Mouse (Mus musculus): Measurements from ENCODE around the gene Pinlyp.

Pinlyp gene

GRCm38 (mm10) chr7:24563191-24563836, 17.4 kb upstream of the Pinlyp start:
- in situ Hi-C loops (cut with MboI): no loop called here

GRCm38 (mm10) chr7:24561450-24561849, 15.5 kb upstream of the Pinlyp start:
- in situ Hi-C loops (cut with MboI): no loop called here

GRCm38 (mm10) chr7:24555786-24556185, 9.9 kb upstream of the Pinlyp start:
- in situ Hi-C loops (cut with MboI): no loop called here

- in situ Hi-C loops (cut with MboI): no loop called here
Measured at GRCm38 (mm10) chr7:24551985-24552759, 6.3 kb upstream of the Pinlyp start.

- in situ Hi-C loops (cut with MboI): no loop called here
Measured at GRCm38 (mm10) chr7:24547534-24548036, 1.7 kb upstream of the Pinlyp start.

GRCm38 (mm10) chr7:24546634-24547389, 894 bp upstream of the Pinlyp start:
- in situ Hi-C loops (cut with MboI): no loop called here

GRCm38 (mm10) chr7:24544506-24544905, 1.4 kb downstream of the Pinlyp start:
- in situ Hi-C loops (cut with MboI): no loop called here

- in situ Hi-C loops (cut with MboI): no loop called here
Measured at GRCm38 (mm10) chr7:24539686-24540085, 6.2 kb downstream of the Pinlyp start.

- in situ Hi-C loops (cut with MboI): no loop called here
Measured at GRCm38 (mm10) chr7:24538701-24539100, 7.2 kb downstream of the Pinlyp start.

- in situ Hi-C loops (cut with MboI): no loop called here
Measured at GRCm38 (mm10) chr7:24538154-24538553, 7.8 kb downstream of the Pinlyp start.

GRCm38 (mm10) chr7:24537591-24537990, 8.3 kb downstream of the Pinlyp start:
- in situ Hi-C loops (cut with MboI): no loop called here

- in situ Hi-C loops (cut with MboI): no loop called here
Measured at GRCm38 (mm10) chr7:24537081-24537480, 8.8 kb downstream of the Pinlyp start.

GRCm38 (mm10) chr7:24534301-24534700, 11.6 kb downstream of the Pinlyp start:
- in situ Hi-C loops (cut with MboI): no loop called here

- in situ Hi-C loops (cut with MboI): no loop called here
Measured at GRCm38 (mm10) chr7:24533806-24534205, 12.1 kb downstream of the Pinlyp start.

GRCm38 (mm10) chr7:24533031-24533571, 12.8 kb downstream of the Pinlyp start:
- in situ Hi-C loops (cut with MboI): no loop called here

- in situ Hi-C loops (cut with MboI): no loop called here
Measured at GRCm38 (mm10) chr7:24531211-24531971, 14.5 kb downstream of the Pinlyp start.

- in situ Hi-C loops (cut with MboI): no loop called here
Measured at GRCm38 (mm10) chr7:24530062-24530931, 15.6 kb downstream of the Pinlyp start, which contains the start of gene Irgq. Gene Irgq (plus strand): TSS chr7:24530689.

GRCm38 (mm10) chr7:24529580-24529979, 16.3 kb downstream of the Pinlyp start:
- in situ Hi-C loops (cut with MboI): no loop called here

- in situ Hi-C loops (cut with MboI): no loop called here
Measured at GRCm38 (mm10) chr7:24528861-24529260, 17.1 kb downstream of the Pinlyp start.

GRCm38 (mm10) chr7:24525686-24526420, 20.1 kb downstream of the Pinlyp start:
- in situ Hi-C loops (cut with MboI): no loop called here
